Mouse (Mus musculus): ENCODE data around the gene Arhgap29. TPM values are rescaled to one million over a fixed set of nuclear protein-coding genes. Genes with fewer than 3 reads are reported as not detected.

Gene Arhgap29
- total RNA-seq, 2 experiments from 2014 or later = 107 to 114 TPM

Other genes with a start within 250 kb of the Arhgap29 start
- gene F3, start 229.0 kb upstream of the Arhgap29 start, total RNA-seq (2021) = 10 to 100 TPM; 13.4 to 18.1 TPM
- 10 to 100 TPM; 66.0 to 67.7 TPM for gene Abcd3, start 137.2 kb upstream of the Arhgap29 start, total RNA-seq (2021)
- 1 to 10 TPM; 7.8 to 8.7 TPM for gene Abca4, start 91.9 kb downstream of the Arhgap29 start, total RNA-seq (2021)